Mouse (Mus musculus): Measurements from ENCODE around the gene Inpp4a.

GRCm38 (mm10) chr1:37329132-37329531, 29.5 kb downstream of the Inpp4a start:
- TF ChIP-seq CTCF (IDR thresholded peaks at IDR 0.05; ENCODE audit: control insufficient read depth, insufficient read depth, insufficient read length) = no peak
- no peak for TF ChIP-seq CEBPB (IDR thresholded peaks at IDR 0.05; ENCODE audit: low read depth)
- no peak for TF ChIP-seq FOSL1 (IDR thresholded peaks at IDR 0.05; ENCODE audit: insufficient read depth, low read length, poor library complexity, severe bottlenecking)
